Mouse (Mus musculus): ENCODE results near the gene Pfkp. TPM values are rescaled to one million over a fixed set of nuclear protein-coding genes. Genes with fewer than 3 reads are reported as not detected.

Gene Pfkp
- total RNA-seq, 2 experiments from 2014 or later: 4.2 to 14.7 TPM

- ATAC-seq (replicated peaks; ENCODE audit: low FRiP score, poor library complexity, severe bottlenecking): no peak
Observed at GRCm38 (mm10) chr13:6638425-6638824, 10.2 kb downstream of the Pfkp start.

- no peak for ATAC-seq (replicated peaks; ENCODE audit: low FRiP score, poor library complexity, severe bottlenecking)
Observed at GRCm38 (mm10) chr13:6637534-6638124, 10.9 kb downstream of the Pfkp start.

- ATAC-seq (replicated peaks; ENCODE audit: low FRiP score, poor library complexity, severe bottlenecking): no peak
Observed at GRCm38 (mm10) chr13:6636976-6637375, 11.6 kb downstream of the Pfkp start.

- no peak for ATAC-seq (replicated peaks; ENCODE audit: low FRiP score, poor library complexity, severe bottlenecking)
Observed at GRCm38 (mm10) chr13:6636520-6636919, 12.1 kb downstream of the Pfkp start.

GRCm38 (mm10) chr13:6635138-6636076, 13.2 kb downstream of the Pfkp start:
- no peak for ATAC-seq (replicated peaks; ENCODE audit: low FRiP score, poor library complexity, severe bottlenecking)

- no peak for ATAC-seq (replicated peaks; ENCODE audit: low FRiP score, poor library complexity, severe bottlenecking)
Observed at GRCm38 (mm10) chr13:6634063-6634462, 14.5 kb downstream of the Pfkp start.

- ATAC-seq (replicated peaks; ENCODE audit: low FRiP score, poor library complexity, severe bottlenecking): no peak
Observed at GRCm38 (mm10) chr13:6633524-6633923, 15.1 kb downstream of the Pfkp start.

- no peak for ATAC-seq (replicated peaks; ENCODE audit: low FRiP score, poor library complexity, severe bottlenecking)
Observed at GRCm38 (mm10) chr13:6632935-6633334, 15.6 kb downstream of the Pfkp start.

- no peak for ATAC-seq (replicated peaks; ENCODE audit: low FRiP score, poor library complexity, severe bottlenecking)
Observed at GRCm38 (mm10) chr13:6632513-6632912, 16.1 kb downstream of the Pfkp start.

GRCm38 (mm10) chr13:6631772-6632510, 16.6 kb downstream of the Pfkp start:
- no peak for ATAC-seq (replicated peaks; ENCODE audit: low FRiP score, poor library complexity, severe bottlenecking)

- ATAC-seq (replicated peaks; ENCODE audit: low FRiP score, poor library complexity, severe bottlenecking): no peak
Observed at GRCm38 (mm10) chr13:6630660-6631059, 17.9 kb downstream of the Pfkp start.

- ATAC-seq (replicated peaks; ENCODE audit: low FRiP score, poor library complexity, severe bottlenecking): no peak
Observed at GRCm38 (mm10) chr13:6629927-6630326, 18.6 kb downstream of the Pfkp start.

GRCm38 (mm10) chr13:6628998-6629764, 19.4 kb downstream of the Pfkp start:
- ATAC-seq (replicated peaks; ENCODE audit: low FRiP score, poor library complexity, severe bottlenecking): no peak

GRCm38 (mm10) chr13:6628261-6628660, 20.3 kb downstream of the Pfkp start:
- ATAC-seq (replicated peaks; ENCODE audit: low FRiP score, poor library complexity, severe bottlenecking): no peak

GRCm38 (mm10) chr13:6627352-6627751, 21.2 kb downstream of the Pfkp start:
- no peak for ATAC-seq (replicated peaks; ENCODE audit: low FRiP score, poor library complexity, severe bottlenecking)

- ATAC-seq (replicated peaks; ENCODE audit: low FRiP score, poor library complexity, severe bottlenecking): no peak
Observed at GRCm38 (mm10) chr13:6626508-6627114, 22.0 kb downstream of the Pfkp start.

GRCm38 (mm10) chr13:6625942-6626341, 22.6 kb downstream of the Pfkp start:
- ATAC-seq (replicated peaks; ENCODE audit: low FRiP score, poor library complexity, severe bottlenecking): no peak

GRCm38 (mm10) chr13:6624604-6625003, 24.0 kb downstream of the Pfkp start:
- ATAC-seq (replicated peaks; ENCODE audit: low FRiP score, poor library complexity, severe bottlenecking): no peak

- ATAC-seq (replicated peaks; ENCODE audit: low FRiP score, poor library complexity, severe bottlenecking): no peak
Observed at GRCm38 (mm10) chr13:6624121-6624520, 24.5 kb downstream of the Pfkp start.
